Mouse (Mus musculus): ENCODE data around the gene Sumo1.
"Not testable (repeated sequence)": the region's sequence is repeated elsewhere in the genome, so short reads cannot be mapped to it uniquely, and the experiment has no call there.

DNA sequence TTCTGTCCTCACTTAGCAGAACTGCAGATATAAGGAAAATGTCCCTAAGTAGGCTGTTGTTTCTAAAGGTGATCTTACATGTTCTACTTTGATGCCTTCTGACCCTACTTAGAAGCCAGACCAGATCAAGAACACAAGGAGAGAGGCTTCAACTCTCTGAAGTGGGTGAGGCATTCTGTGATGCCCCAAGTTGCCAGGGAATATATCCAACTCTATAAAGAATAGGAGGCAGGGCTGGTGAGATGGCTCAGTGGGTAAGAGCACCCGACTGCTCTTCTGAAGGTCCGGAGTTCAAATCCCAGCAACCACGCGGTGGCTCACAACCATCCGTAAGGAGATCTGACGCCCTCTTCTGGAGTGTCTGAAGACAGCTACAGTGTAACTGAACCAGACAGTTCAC lies 40.3 kb downstream of the Sumo1 start:
- not testable (repeated sequence) for TF ChIP-seq POLR2A (IDR thresholded peaks at IDR 0.05; ENCODE audit: low read depth, low read length); CTCF (conservative IDR thresholded peaks at IDR 0.05; ENCODE audit: insufficient read depth, insufficient read length, low read depth, low read length)
